Mouse (Mus musculus) layer of hippocampus, adult 2 months (tissue): Measurements from ENCODE around the gene Copb1. TPM values are rescaled to one million over a fixed set of nuclear protein-coding genes. Genes with fewer than 3 reads are reported as not detected.

Source experiments
- DNase-seq, 2 experiments: peaks; one replicate each; pipeline ENCODE4 v3.0.0; 2022; ENCODE audit warnings: low spot score in 2 of 2
- H3K27ac ChIP-seq: fragments of 200-600 bp; 2 replicates; pipeline ENCODE4 v1.8.1; 2022
- H3K4me3 ChIP-seq: fragments of 200-600 bp; 2 replicates; pipeline ENCODE4 v1.8.1; 2022; ENCODE audit warnings: mild to moderate bottlenecking
- CTCF ChIP-seq: fragments of 200-600 bp; conservative IDR thresholded peaks from 2 replicates; pipeline ENCODE4 v1.8.1; 2022; ENCODE audit warnings: antibody characterized with exemption, mild to moderate bottlenecking, moderate library complexity
- long read RNA-seq, 2 experiments: library from polyadenylated mRNA; stranded (forward); transcript quantifications; one replicate each; pipeline ENCODE4 v2.0.0; 2021; ENCODE audit warnings: borderline mapping rate in 2 of 2
- total RNA-seq, 2 experiments: library from RNA; stranded (reverse); gene quantifications; 2 replicates each; pipeline ENCODE4 v1.2.3; 2021

Copb1 gene
- 10 to 100 TPM; 60.7 to 61.2 TPM for total RNA-seq
- long read RNA-seq, experiment 1, transcript Copb1-201 (22 exons, 3,346 nt), result major isoform, 56 of 65 reads
- long read RNA-seq, experiment 1, partial matches to known transcripts, result 2 of 65 reads
- long read RNA-seq, experiment 1, other reads (novel, unspliced or antisense), result 7 of 65 reads
- long read RNA-seq, experiment 2, transcript Copb1-201 (22 exons, 3,346 nt), result major isoform, 73 of 87 reads
- long read RNA-seq, experiment 2, partial matches to known transcripts, result 7 of 87 reads
- long read RNA-seq, experiment 2, other reads (novel, unspliced or antisense), result 7 of 87 reads

DNA sequence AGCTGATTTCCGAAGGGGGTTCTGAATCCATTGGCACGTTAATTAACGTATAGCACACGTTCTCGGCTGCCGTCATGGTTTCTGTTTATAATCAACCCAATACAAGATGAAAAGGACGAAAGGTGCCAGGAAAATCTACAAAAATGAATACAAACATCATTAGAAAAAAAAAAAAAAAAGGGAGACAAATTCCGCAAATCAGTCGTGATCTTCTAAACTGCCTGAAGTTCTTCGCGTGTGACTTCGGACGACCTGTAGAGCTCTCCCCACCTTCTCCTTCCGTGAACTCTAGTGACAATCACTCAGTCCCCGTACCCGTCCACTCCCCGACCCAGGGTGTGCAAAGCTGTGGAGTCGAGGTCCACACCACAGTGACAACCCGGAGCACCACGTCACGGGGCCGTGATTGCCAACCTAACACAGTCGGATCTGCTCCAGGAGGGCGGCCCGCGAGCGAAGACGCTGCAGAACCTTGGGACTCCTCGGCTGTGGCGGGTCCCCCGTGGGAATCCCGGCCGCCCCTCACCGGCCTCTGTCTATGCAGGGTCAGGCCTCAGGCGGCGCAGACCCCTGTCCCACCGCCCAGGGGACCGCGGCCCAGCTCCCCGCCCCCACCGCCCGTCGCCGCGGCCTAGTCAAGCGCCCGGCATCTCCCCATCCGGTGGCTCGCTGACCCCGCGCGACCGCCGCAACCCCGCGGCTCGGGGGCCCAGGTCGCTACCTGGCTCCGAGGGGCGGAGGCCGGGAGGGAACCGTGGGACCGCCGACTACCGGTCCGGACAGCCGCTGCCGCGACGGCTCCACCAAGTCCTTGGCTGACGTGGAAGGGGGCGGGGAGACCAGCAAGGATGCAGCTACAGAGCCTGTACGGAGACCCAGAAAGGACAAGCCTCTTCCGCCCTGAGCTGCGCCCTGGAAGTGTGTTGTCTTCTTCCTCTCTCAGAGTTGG lies at the start of gene Copb1:
Gene Copb1 (minus strand): TSS at position 827 of the 949 bp plus-strand sequence.
- no peak; the same call in 1 of the 2 replicates for TF ChIP-seq CTCF
- peak within 1 kb of the TSS; percentile 94 for H3K27ac ChIP-seq
- DNase-seq, result peak; percentile 92

GRCm38 (mm10) chr7:114301293-114301782 lies 46.8 kb upstream of the Copb1 start:
- no peak for TF ChIP-seq CTCF
- DNase-seq, result no peak
- Histone ChIP-seq H3K27ac (peak overlapping the region; percentile 7; the same call in 1 of the 2 replicates), H3K4me3 (no peak overlapping the region)

More for the DNA sequence above, at the start of gene Copb1:
- peak within 1 kb of the TSS; percentile 62 for H3K4me3 ChIP-seq

DNA sequence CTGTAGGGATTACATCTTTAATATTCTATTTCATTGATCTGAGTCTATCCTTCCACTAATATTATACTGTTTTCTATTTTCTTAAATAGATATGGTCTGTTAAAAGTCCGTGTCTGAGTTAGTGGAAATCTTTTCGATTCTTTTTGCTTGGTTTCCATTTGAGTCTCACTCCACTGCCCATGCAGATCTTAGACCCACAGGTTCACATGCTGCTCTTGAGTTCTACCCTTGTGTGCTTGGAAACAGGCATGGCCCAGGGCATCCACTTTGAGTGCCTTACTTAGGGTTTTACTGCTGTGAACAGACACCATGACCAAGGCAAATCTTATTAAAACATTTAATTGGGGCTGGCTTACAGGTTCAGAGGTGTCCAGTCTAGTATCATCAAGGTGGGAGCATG lies 46.3 kb upstream of the Copb1 start:
- no peak for DNase-seq
- no peak for TF ChIP-seq CTCF
- Histone ChIP-seq H3K27ac (peak overlapping the region; percentile 7; the same call in 1 of the 2 replicates), H3K4me3 (no peak overlapping the region)

DNA sequence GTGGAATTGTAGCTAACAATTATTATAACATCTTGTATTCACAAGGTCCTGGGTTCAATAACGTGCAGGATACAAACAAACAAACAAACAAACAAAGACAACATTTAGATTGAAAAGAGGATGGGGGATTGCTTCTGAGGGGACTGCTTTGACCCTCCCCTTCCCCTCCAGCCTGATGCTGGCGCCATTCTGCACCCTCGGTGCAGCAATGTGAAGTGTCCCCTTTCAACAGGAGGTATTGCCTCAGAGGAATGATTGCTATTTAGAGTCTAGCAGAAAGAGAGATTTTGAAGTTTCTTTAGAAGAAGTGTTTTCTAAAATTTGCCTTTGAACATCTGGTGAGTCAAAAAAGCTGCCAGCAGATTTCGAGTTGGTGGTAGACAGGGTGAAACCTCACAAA lies 44.7 kb upstream of the Copb1 start:
- Histone ChIP-seq H3K4me3 (no peak overlapping the region), H3K27ac (no peak overlapping the region)
- DNase-seq, result no peak
- no peak for TF ChIP-seq CTCF

DNA sequence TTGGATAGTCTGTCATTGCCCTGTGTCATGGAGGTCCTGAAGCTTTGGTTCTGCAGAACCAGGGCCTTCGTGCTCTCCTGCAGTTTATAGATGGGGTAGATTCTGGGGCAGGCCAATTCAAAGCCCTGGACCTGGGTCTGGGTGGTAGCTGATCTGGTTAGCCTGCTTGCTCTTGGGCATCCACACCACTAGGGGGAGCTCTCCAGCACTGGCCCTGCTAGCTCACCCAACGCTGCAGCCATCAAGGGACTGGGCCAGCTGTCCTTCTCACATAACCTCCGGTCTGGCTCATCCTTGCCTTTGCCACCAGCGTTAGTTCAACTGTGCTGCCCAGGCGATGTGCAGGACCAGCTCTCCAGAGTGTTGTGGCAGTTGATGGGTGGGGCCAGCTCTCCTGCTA lies 40.2 kb upstream of the Copb1 start:
- Histone ChIP-seq H3K4me3 (no peak overlapping the region), H3K27ac (no peak overlapping the region)
- peak; percentile 67 for TF ChIP-seq CTCF
- no peak for DNase-seq

GRCm38 (mm10) chr7:114293903-114294302 lies 39.4 kb upstream of the Copb1 start:
- no peak for TF ChIP-seq CTCF
- DNase-seq, result no peak
- Histone ChIP-seq H3K4me3 (no peak overlapping the region), H3K27ac (no peak overlapping the region)

DNA sequence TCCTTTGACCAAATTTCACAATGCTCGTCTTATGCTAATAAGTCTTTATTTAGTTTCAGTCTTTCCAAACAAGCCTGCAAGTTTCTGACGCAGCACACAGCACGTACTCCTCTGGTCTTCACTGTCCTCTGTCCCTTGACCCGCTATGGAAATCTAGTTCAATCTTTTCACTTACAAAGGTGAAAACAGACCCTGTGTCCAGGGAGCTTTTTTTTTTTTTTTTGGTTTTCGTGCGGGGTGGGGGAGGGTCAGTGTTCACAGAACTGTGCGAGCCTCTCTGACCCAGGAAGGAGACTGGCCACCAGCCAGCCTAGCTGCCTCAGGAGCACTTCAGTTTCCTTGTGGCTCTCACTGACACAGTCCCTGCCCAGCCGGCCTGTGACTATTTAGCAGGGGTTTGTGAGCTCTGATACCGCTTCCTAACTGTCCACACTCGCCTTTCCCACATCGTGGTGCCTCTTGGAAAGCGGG lies 38.0 kb upstream of the Copb1 start:
- peak overlapping the region; percentile 78 for H3K27ac ChIP-seq
- H3K4me3 ChIP-seq, result peak overlapping the region; percentile 48
- TF ChIP-seq CTCF, result no peak
- peak in 1 of 2 experiments; percentile 51 for DNase-seq

DNA sequence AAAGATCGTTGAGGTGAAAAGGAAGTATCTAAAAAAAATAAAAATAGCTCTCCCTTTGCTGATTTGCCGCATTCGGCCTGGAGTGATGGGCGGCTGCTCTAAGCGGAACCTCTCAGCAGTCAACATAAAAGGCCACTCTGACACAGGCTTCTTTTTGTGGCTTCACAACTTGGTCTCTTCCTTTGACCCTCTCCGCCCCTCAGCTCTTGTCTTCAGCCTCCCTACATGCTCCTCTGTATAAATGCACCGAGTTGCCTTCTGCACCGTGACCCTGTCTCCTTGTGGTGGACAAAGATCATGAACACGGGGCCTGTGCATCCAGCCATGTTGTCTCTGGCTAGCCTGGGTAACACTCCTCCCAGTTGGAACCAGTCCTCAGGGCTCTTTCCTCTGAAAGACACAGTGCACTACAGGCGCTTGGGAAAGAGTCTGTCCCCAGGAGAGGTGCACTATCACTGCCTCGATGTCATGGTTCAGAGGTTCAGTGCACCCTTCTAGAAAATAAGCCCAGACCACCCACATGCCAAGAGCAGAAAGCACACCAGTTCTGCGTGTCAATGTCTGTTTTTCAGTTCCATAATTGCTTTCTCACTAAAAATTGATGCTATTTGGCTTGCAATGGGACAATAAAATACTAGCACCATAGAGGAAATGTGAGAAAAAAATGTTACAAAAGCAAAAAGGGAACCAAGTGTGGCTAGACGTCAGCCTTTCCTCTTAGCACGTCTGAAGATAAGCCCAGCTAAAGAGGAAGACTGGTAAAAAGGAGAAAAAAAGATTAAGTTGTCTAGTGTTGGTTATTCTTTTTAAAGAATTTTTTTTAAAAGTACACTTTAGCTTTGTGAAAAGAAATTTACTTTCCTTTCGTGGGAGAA lies 37.2 kb upstream of the Copb1 start:
- Histone ChIP-seq H3K27ac (peak overlapping the region; percentile 78), H3K4me3 (no peak overlapping the region)
- TF ChIP-seq CTCF, result no peak
- no peak for DNase-seq

DNA sequence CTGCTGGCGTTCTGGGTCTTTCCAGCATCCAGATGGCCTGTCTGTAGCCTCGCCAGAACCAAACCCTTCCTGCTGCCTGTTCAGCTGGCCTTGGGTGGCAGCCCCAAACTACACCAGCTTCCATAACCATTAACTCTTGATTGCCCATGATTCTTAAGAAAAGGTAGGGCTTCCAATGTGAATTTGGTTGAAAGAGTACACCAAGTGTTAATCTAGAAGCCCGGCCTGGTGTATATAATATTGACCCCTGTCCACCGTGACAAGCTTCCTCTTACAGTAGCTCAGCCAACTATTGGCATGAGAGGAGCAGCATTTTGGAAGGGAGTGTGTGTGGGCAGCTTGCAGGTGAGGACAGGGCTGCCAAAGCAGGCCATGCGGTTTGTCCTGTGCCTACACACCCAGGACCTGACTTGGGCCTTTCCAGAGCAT lies 35.6 kb upstream of the Copb1 start:
- peak overlapping the region; percentile 48; the same call in 1 of the 2 replicates for H3K27ac ChIP-seq
- no peak for DNase-seq
- H3K4me3 ChIP-seq, result no peak overlapping the region
- TF ChIP-seq CTCF, result no peak

DNA sequence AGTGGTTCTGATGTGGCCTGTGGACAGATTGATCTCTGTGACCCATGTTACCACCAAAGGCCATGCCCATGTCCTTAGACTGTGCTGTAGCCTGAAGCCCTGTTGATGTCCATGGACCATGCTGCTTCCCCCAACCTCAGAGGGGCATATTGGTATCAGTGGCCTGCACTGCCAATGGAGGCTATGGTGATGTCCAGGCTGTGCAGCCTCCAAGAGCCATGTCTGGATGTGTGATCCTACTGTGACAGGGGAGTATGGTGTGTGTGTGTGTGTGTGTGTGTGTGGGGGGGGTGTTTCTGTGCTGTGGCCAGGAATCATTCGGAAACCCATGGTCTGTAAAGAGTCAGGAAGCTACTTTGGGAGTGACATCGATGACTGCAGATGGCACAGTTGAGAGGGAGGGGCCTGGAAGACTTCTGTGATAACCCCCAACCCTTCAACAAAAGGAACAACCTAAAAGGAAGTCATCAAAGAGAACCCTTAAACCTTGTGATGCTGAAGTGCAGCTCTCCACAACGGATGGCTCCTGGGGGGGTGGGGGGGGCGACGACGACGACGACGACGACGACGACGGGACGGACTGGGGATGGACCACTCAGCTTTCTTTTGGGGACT lies 29.9 kb upstream of the Copb1 start:
- DNase-seq, result no peak
- TF ChIP-seq CTCF, result no peak
- H3K4me3 ChIP-seq, result no peak overlapping the region
- no peak overlapping the region for H3K27ac ChIP-seq

DNA sequence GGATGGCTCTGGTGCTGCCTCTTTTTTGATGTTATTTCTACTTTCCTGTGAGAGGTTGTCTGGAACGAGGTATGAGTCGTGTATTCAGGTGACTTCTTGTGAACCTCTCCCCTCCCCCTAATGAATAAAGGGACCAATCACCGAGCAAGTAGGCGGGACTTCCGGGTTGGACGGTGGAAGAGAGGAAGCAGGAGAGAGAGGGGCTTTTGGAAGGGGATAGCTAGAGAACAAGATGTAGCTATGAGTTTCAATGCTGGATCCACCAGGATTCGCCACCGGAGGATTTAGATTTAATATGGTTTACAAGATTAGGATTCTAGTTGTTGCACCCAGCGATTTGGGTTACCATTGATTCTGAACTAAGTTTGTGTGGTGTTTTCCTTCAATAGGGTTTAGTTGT lies 28.5 kb upstream of the Copb1 start:
- no peak overlapping the region for H3K27ac ChIP-seq
- H3K4me3 ChIP-seq, result no peak overlapping the region
- DNase-seq, result no peak
- no peak for TF ChIP-seq CTCF

DNA sequence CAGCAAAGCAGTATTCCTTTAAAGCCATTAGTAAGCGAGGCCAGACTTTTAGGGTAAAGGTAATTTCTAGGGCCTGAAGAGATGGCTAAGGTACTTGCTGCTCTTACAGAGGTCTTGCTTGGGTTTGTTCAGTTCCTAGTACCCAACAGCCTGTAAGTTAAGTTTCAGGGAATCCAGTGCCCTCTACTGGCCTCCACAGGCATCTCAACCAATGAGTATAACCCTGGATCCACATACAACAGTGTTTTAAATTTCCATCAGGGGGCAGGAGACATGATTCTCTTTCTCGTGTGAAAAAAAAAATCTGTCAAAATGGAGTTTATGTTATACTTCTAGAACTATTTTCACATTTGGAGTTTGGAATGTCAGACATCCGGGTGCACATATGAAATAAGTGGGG lies 27.2 kb upstream of the Copb1 start:
- Histone ChIP-seq H3K27ac (no peak overlapping the region), H3K4me3 (no peak overlapping the region)
- DNase-seq, result no peak
- TF ChIP-seq CTCF, result peak; percentile 82
